Mouse (Mus musculus) c-Kit-positive CD71-positive TER-119-positive erythroid progenitor cells, embryonic 14.5 days (primary cell): Measurements from ENCODE around the gene Gstp2.

Experiments
- DNase-seq: peaks from one replicate; pipeline ENCODE4 v3.0.0-alpha.2; 2013; ENCODE audit warnings: low spot score

Gene Gstp2

DNA sequence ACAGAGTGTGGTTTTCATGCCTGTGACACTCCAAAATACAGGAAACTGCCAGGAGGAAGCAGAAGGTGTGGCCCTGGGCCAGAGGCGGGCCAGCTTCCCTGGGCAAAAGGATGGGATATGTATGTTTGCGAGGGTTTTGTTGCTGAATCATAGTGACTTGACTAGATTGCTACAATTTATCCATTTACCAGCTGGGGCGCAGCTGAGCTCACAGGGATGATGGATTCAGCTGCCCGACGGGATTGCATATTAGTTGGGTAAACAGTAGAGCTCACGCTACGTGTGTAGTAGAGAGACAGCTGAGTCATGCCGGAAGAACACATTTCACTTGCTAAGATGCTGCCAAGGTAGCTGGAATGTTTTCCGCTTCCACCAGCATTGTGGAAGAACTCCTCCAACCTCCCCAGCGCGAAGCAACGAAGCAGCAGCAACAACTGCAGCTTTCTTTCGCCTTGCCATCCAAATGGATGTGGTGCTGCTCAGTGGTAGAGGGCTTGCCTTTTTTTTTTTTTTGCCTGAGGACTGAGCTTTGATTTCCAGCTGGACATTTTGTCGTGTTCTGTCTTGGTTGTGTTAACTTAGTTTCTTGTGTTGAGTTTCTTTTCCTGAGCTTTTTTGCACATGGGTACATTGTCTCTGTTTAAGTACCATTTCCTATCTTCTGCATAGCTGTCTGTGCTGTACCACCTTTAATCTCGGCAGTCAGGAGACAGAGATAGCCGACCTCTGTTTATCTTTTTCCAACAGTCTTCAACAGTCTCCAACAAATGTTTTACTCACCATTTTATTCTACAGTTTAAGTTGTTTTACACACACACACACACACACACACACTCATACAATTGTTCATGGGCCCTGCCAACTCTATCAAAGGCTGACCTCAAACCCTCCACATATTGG is at the start of gene Gstp2:
Gene Gstp2 (minus strand): TSS at position 58 of the 900 bp plus-strand sequence.
- DNase-seq, result peak; percentile 76

DNA sequence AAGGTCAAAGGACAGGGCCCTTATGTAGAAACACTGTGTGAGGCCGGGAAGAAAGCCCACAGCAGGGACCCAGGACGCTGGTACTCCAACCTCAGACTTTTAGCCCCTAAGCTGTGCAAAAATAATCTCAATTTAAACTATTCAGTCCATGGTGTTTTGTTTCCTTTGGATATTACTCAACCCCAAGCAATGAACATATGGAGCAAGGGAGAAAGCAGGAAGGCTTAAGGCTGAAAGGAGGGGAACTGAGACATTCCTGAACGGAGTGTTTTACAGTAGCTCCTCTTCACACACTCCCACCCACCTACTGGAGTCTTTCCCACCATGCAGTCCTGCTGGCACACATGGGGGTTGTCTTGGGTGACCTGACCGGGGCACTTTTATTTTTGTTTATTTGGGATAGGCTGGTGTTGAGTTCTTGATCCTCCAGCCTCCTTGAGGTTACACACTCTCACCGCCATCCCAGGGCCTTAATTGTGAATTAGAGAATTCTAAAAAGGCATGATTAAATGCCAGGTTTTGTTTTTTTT is 49.0 kb upstream of the Gstp2 start:
- no peak for DNase-seq

- no peak for DNase-seq
Measured at GRCm38 (mm10) chr19:4094348-4094747, 48.5 kb upstream of the Gstp2 start.

DNA sequence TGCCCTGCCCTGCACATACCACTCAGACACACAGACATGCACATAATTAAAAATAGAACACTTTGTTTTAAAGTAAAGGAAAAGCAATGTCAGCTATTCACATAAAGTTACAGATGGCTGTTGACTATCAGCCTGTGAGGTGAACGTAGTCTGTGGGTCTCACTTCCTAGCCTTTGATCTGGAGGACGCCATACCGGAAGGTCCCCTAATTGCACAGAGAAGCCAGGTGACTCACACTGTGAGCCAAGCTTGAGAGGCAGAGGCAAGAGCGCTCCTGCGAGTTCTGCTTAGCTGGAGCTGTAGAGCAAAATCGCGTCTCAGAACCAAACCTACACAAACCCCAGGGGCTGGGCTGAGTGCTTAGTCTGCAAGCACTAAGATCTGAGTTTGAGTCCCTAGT is 47.9 kb upstream of the Gstp2 start:
- no peak for DNase-seq

DNA sequence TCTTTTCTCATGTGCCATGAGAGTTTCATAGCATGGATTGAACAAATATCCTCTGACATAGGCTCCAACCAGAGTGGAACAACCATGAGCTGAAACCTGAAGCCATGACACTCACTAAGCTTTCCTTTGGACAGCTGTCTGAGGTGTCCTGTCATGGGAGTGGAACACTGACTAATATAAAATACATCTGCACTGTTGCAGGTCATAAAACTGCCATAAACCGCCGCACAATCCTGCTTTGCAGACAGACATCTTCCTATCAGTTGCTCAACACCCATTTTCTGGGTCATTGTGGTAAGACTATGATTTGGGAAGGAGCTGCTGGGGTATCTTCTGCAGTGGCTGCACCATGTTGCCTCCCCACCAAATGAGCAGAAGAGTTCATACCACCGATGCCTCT is 46.9 kb upstream of the Gstp2 start:
- no peak for DNase-seq

GRCm38 (mm10) chr19:4091383-4091782 is 45.6 kb upstream of the Gstp2 start:
- DNase-seq, result no peak

GRCm38 (mm10) chr19:4090446-4090845 is 44.6 kb upstream of the Gstp2 start:
- no peak for DNase-seq

DNA sequence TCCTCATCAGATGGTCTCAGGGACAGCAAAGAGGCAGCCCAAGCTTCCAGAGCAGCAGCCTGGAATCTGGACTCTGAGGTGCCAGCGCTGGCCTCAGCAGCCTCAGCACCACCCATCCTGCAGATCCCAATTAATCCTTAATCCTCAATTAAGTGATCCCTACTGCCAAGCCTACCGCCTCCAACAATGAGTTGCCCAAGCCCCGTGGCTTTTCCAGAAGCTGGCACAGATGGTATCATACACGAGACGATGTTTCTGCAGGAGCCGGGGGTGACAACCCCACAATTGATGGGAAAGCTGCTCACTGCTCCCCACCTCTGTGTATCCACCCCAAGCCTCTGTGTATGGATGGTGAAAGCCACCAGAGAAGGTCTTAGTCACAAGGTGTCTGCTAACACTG is 43.3 kb upstream of the Gstp2 start:
- no peak for DNase-seq

- DNase-seq, result no peak
Measured at GRCm38 (mm10) chr19:4088146-4088545, 42.3 kb upstream of the Gstp2 start.

- DNase-seq, result no peak
Measured at GRCm38 (mm10) chr19:4087090-4087489, 41.3 kb upstream of the Gstp2 start.

- no peak for DNase-seq
Measured at GRCm38 (mm10) chr19:4086156-4086555, 40.3 kb upstream of the Gstp2 start.

DNA sequence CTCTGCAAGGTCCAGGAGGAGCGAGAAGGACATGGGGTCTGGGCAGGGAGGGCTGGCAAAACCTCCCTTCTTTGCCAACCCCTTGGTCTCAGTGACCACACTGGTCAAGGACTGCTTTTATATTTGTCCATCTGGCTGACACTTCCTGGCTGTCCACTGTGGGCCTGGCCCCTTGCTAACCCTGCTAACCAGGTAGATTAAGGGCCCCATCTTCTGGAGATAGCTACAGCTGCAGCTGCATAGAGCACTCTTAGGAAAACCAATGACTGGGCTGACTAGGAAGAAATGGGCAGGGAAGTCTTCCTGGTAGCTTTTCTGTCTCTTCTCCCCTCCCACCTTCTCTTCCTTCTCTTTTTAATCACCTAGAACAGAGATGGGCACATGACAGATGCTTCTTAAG is 39.2 kb upstream of the Gstp2 start:
- DNase-seq, result no peak

- no peak for DNase-seq
Measured at GRCm38 (mm10) chr19:4083826-4084225, 38.0 kb upstream of the Gstp2 start.

- DNase-seq, result no peak
Measured at GRCm38 (mm10) chr19:4083316-4083715, 37.5 kb upstream of the Gstp2 start.

DNA sequence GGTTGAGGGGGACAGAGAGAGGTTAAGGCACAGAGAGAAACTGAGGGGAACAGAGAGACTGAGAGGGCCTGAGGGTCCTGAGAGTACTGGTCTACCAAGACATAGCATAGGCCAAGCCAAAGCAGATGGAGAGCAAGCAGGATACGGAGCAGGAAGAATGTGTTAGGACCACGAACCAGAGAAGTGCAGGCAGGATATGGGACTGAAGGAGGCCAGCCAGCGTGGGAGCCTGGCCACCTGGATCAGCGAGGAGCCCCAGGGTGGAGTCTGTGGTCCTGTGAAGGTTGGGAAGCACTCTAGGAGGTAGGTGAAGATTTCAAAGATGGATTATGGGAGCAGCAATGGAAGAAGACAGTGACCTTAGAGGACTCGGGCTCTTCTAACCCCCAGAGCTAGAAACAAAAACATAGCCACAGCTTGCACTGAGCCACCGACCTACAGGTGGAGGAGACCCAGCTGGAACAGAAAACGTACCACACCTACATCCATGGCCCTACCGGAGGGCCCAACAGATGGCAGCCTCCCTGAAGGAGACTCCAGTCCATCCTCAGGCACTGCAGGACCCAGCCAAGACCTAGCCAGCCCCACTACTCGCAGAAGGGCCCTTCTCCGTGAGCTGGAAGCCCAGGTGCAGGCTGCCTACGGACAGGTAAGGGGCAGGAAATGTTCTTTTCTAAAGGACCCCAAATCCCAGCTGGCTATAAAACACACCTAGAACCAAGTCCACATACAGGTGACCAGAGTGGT is 36.6 kb upstream of the Gstp2 start:
- no peak for DNase-seq

GRCm38 (mm10) chr19:4081394-4081793 is 35.6 kb upstream of the Gstp2 start, which contains the start of gene Cabp2:
Gene Cabp2 (plus strand): TSS chr19:4081578.
- DNase-seq, result no peak

- no peak for DNase-seq
Measured at GRCm38 (mm10) chr19:4080511-4081009, 34.7 kb upstream of the Gstp2 start.

DNA sequence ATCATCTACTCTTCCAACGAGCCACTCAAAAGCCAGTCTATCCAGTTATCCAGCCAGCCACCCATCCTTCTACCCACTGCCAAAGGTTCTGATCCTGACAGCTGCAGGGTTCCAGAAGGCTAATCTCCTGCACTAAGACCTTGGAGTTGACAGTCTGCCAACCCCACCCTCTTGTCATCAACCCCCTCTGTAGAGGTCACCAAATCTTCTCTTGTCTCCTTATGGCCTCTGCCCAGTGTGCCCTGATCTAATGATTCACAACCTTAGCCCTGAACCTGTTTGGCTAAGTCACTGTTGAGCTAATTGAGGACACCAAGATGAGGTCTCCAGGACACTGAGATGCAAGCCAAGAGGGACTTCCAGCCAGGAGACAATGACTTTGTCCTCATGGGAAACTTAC is 33.8 kb upstream of the Gstp2 start:
- no peak for DNase-seq

GRCm38 (mm10) chr19:4075531-4075930 is 29.7 kb upstream of the Gstp2 start:
- no peak for DNase-seq

DNA sequence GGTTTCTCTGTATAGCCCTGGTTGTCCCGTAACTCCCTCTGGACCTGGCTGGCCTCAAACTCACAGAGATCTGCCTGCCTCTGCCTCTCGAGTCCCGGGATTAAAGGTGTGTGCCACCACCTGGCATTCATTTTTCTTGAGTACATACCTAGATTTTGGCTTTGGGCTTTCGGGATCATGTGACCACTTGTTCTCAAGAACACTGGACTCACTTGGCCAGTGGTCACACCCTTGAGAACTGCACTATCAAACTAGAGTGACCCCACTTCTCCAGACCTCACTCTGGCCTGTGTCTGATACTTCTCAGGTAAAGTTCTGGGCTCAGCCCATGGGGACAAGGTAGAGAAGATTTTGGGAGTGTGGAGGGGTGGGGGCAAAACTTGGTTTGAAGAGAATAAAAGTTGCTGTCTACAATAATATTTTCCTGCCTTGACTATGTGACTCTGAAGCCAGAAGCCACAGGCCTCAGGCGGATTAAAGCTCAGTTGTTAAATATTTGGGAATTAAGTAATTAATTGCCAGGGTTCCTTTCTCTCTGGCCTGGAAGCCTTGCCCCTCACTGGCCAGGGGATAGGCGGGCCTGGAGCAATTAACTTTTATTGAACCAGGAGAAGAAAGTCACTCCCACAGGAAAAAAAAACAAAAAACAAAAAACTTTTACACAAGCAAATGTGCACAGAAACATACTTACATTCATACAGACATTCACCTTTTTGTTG is 27.0 kb upstream of the Gstp2 start:
- no peak for DNase-seq

DNA sequence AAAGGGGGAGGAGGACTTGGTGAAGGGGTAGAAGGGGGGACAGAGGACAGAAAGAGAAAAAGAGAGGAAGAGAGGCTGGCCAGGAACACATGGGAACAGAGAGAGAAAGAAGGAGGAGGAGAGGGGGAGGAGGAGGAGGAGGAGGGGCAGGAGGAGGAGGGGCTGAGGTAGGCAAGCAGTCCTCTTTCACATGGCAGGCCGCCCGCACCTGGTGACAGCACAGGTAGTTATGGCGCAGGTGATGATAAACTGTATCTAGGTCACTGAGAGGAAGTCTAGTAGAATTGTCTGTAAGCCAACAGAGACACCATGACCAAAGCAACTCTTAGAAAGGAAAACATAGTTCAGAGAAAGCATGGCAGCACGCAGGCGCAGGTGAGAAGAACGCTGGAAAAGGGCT is 25.6 kb upstream of the Gstp2 start:
- DNase-seq, result no peak

- DNase-seq, result no peak
Measured at GRCm38 (mm10) chr19:4070756-4071155, 24.9 kb upstream of the Gstp2 start.
